Mouse (Mus musculus): ENCODE results near the gene Dnajc8. TPM values are rescaled to one million over a fixed set of nuclear protein-coding genes. Genes with fewer than 3 reads are reported as not detected.
"Not testable (repeated sequence)": the region's sequence is repeated elsewhere in the genome, so short reads cannot be mapped to it uniquely, and the experiment has no call there.

Dnajc8 gene
- polyA plus RNA-seq, 1 experiment from 2014 or later, result 194 TPM

- ATAC-seq (ENCODE audit: low FRiP score), result no peak
- H3K27ac ChIP-seq (ENCODE audit: low read depth, low read length), result no peak overlapping the region
- no peak overlapping the region for H3K4me3 ChIP-seq (ENCODE audit: low read depth, low read length)
- 68% methylated on average over 1 of the region's 1 CpGs for WGBS
- peaks cover 10% of the 10 kb centered on the region; the same call in 1 of the 2 replicates for H3K36me3 ChIP-seq (ENCODE audit: control insufficient read depth, insufficient read depth, low read length)
- no peak overlapping the region for H3K4me2 ChIP-seq (replicated peaks; ENCODE audit: low read depth, low read length)
- no peak overlapping the region for H3K9ac ChIP-seq (ENCODE audit: low read depth, low read length)
- no peaks in the 10 kb centered on the region for H3K27me3 ChIP-seq (ENCODE audit: control insufficient read depth, insufficient read depth, low read length)
- H3K4me1 ChIP-seq (replicated peaks; ENCODE audit: control insufficient read depth, insufficient read depth, low read length), result no peaks in the 10 kb centered on the region
- no peaks in the 10 kb centered on the region for H3K9me3 ChIP-seq (ENCODE audit: control insufficient read depth, low read length)
- no peak for DNase-seq (ENCODE audit: low spot score)
Measured at GRCm38 (mm10) chr4:132542724-132543123, 7.4 kb downstream of the Dnajc8 start.

GRCm38 (mm10) chr4:132545851-132546250, 10.5 kb downstream of the Dnajc8 start:
- Histone ChIP-seq H3K9ac (ENCODE audit: low read depth, low read length) (no peak overlapping the region), H3K9me3 (ENCODE audit: control insufficient read depth, low read length) (no peaks in the 10 kb centered on the region), H3K4me1 (replicated peaks; ENCODE audit: control insufficient read depth, insufficient read depth, low read length) (no peaks in the 10 kb centered on the region), H3K4me3 (ENCODE audit: low read depth, low read length) (no peak overlapping the region), H3K4me2 (replicated peaks; ENCODE audit: low read depth, low read length) (no peak overlapping the region), H3K27ac (ENCODE audit: low read depth, low read length) (no peak overlapping the region), H3K36me3 (ENCODE audit: control insufficient read depth, insufficient read depth, low read length) (peaks cover 20% of the 10 kb centered on the region; the same call in 1 of the 2 replicates), H3K27me3 (ENCODE audit: control insufficient read depth, insufficient read depth, low read length) (no peaks in the 10 kb centered on the region)
- WGBS, result 52% methylated on average over 8 of the region's 8 CpGs
- no peak for ATAC-seq (ENCODE audit: low FRiP score)
- DNase-seq (ENCODE audit: low spot score), result peak; percentile 79

GRCm38 (mm10) chr4:132554221-132554620, 18.9 kb downstream of the Dnajc8 start:
- Histone ChIP-seq H3K9ac (ENCODE audit: low read depth, low read length) (no peak overlapping the region), H3K4me2 (replicated peaks; ENCODE audit: low read depth, low read length) (no peak overlapping the region), H3K4me3 (ENCODE audit: low read depth, low read length) (no peak overlapping the region), H3K27me3 (ENCODE audit: control insufficient read depth, insufficient read depth, low read length) (no peaks in the 10 kb centered on the region), H3K4me1 (replicated peaks; ENCODE audit: control insufficient read depth, insufficient read depth, low read length) (no peaks in the 10 kb centered on the region), H3K27ac (ENCODE audit: low read depth, low read length) (no peak overlapping the region), H3K9me3 (ENCODE audit: control insufficient read depth, low read length) (no peaks in the 10 kb centered on the region), H3K36me3 (ENCODE audit: control insufficient read depth, insufficient read depth, low read length) (peaks cover 12% of the 10 kb centered on the region; the same call in 1 of the 2 replicates)
- 83% methylated on average over 5 of the region's 5 CpGs for WGBS
- DNase-seq (ENCODE audit: low spot score) (no peak), ATAC-seq (ENCODE audit: low FRiP score) (no peak)

GRCm38 (mm10) chr4:132554653-132555052, 19.3 kb downstream of the Dnajc8 start:
- Histone ChIP-seq H3K4me1 (replicated peaks; ENCODE audit: control insufficient read depth, insufficient read depth, low read length) (no peaks in the 10 kb centered on the region), H3K9me3 (ENCODE audit: control insufficient read depth, low read length) (no peaks in the 10 kb centered on the region), H3K9ac (ENCODE audit: low read depth, low read length) (no peak overlapping the region), H3K4me2 (replicated peaks; ENCODE audit: low read depth, low read length) (no peak overlapping the region), H3K36me3 (ENCODE audit: control insufficient read depth, insufficient read depth, low read length) (peaks cover 12% of the 10 kb centered on the region; the same call in 1 of the 2 replicates), H3K4me3 (ENCODE audit: low read depth, low read length) (no peak overlapping the region), H3K27me3 (ENCODE audit: control insufficient read depth, insufficient read depth, low read length) (no peaks in the 10 kb centered on the region), H3K27ac (ENCODE audit: low read depth, low read length) (no peak overlapping the region)
- DNase-seq (ENCODE audit: low spot score) (no peak), ATAC-seq (ENCODE audit: low FRiP score) (no peak)
- 86% methylated on average over 8 of the region's 8 CpGs for WGBS

- not testable (repeated sequence) for DNase-seq (ENCODE audit: low spot score); H3K27me3 ChIP-seq (ENCODE audit: control insufficient read depth, insufficient read depth, low read length); ATAC-seq (ENCODE audit: low FRiP score); H3K9me3 ChIP-seq (ENCODE audit: control insufficient read depth, low read length); H3K4me3 ChIP-seq (ENCODE audit: low read depth, low read length); H3K4me2 ChIP-seq (replicated peaks; ENCODE audit: low read depth, low read length); H3K27ac ChIP-seq (ENCODE audit: low read depth, low read length); H3K36me3 ChIP-seq (ENCODE audit: control insufficient read depth, insufficient read depth, low read length); H3K9ac ChIP-seq (ENCODE audit: low read depth, low read length); H3K4me1 ChIP-seq (replicated peaks; ENCODE audit: control insufficient read depth, insufficient read depth, low read length)
- 90% methylated on average over 7 of the region's 7 CpGs for WGBS
Measured at GRCm38 (mm10) chr4:132555550-132555949, 20.2 kb downstream of the Dnajc8 start.

GRCm38 (mm10) chr4:132563261-132563660, 27.9 kb downstream of the Dnajc8 start:
- Histone ChIP-seq H3K27ac (ENCODE audit: low read depth, low read length) (no peak overlapping the region), H3K4me1 (replicated peaks; ENCODE audit: control insufficient read depth, insufficient read depth, low read length) (no peaks in the 10 kb centered on the region), H3K36me3 (ENCODE audit: control insufficient read depth, insufficient read depth, low read length) (no peaks in the 10 kb centered on the region), H3K4me2 (replicated peaks; ENCODE audit: low read depth, low read length) (no peak overlapping the region), H3K9me3 (ENCODE audit: control insufficient read depth, low read length) (no peaks in the 10 kb centered on the region), H3K27me3 (ENCODE audit: control insufficient read depth, insufficient read depth, low read length) (no peaks in the 10 kb centered on the region), H3K9ac (ENCODE audit: low read depth, low read length) (no peak overlapping the region), H3K4me3 (ENCODE audit: low read depth, low read length) (no peak overlapping the region)
- DNase-seq (ENCODE audit: low spot score) (no peak), ATAC-seq (ENCODE audit: low FRiP score) (no peak)
- WGBS, result 72% methylated on average over 3 of the region's 3 CpGs

- ATAC-seq (ENCODE audit: low FRiP score) (no peak), DNase-seq (ENCODE audit: low spot score) (no peak)
- Histone ChIP-seq H3K4me1 (replicated peaks; ENCODE audit: control insufficient read depth, insufficient read depth, low read length) (no peaks in the 10 kb centered on the region), H3K4me2 (replicated peaks; ENCODE audit: low read depth, low read length) (no peak within 1 kb of the TSS), H3K4me3 (ENCODE audit: low read depth, low read length) (no peak within 1 kb of the TSS), H3K36me3 (ENCODE audit: control insufficient read depth, insufficient read depth, low read length) (no peaks in the 10 kb centered on the region), H3K9ac (ENCODE audit: low read depth, low read length) (no peak within 1 kb of the TSS), H3K27ac (ENCODE audit: low read depth, low read length) (no peak within 1 kb of the TSS), H3K27me3 (ENCODE audit: control insufficient read depth, insufficient read depth, low read length) (no peaks in the 10 kb centered on the region), H3K9me3 (ENCODE audit: control insufficient read depth, low read length) (no peaks in the 10 kb centered on the region)
- WGBS, result 37% methylated on average over 4 of the region's 4 CpGs
Measured at GRCm38 (mm10) chr4:132563965-132564364, 28.6 kb downstream of the Dnajc8 start, which contains the start of gene Ptafr. TSS of gene Ptafr (plus strand) at chr4:132564067.

GRCm38 (mm10) chr4:132565089-132565747, 29.9 kb downstream of the Dnajc8 start:
- ATAC-seq (ENCODE audit: low FRiP score) (no peak), DNase-seq (ENCODE audit: low spot score) (no peak)
- Histone ChIP-seq H3K27ac (ENCODE audit: low read depth, low read length) (no peak overlapping the region), H3K4me2 (replicated peaks; ENCODE audit: low read depth, low read length) (no peak overlapping the region), H3K36me3 (ENCODE audit: control insufficient read depth, insufficient read depth, low read length) (no peaks in the 10 kb centered on the region), H3K4me1 (replicated peaks; ENCODE audit: control insufficient read depth, insufficient read depth, low read length) (no peaks in the 10 kb centered on the region), H3K9me3 (ENCODE audit: control insufficient read depth, low read length) (no peaks in the 10 kb centered on the region), H3K9ac (ENCODE audit: low read depth, low read length) (no peak overlapping the region), H3K27me3 (ENCODE audit: control insufficient read depth, insufficient read depth, low read length) (no peaks in the 10 kb centered on the region), H3K4me3 (ENCODE audit: low read depth, low read length) (no peak overlapping the region)
- WGBS, result 84% methylated on average over 12 of the region's 12 CpGs

- no peaks in the 10 kb centered on the region for H3K36me3 ChIP-seq (ENCODE audit: control insufficient read depth, insufficient read depth, low read length)
- H3K27me3 ChIP-seq (ENCODE audit: control insufficient read depth, insufficient read depth, low read length), result no peaks in the 10 kb centered on the region
- ATAC-seq (ENCODE audit: low FRiP score), result no peak
- no peak overlapping the region for H3K4me3 ChIP-seq (ENCODE audit: low read depth, low read length)
- WGBS, result 68% methylated on average over 9 of the region's 9 CpGs
- no peaks in the 10 kb centered on the region for H3K4me1 ChIP-seq (replicated peaks; ENCODE audit: control insufficient read depth, insufficient read depth, low read length)
- H3K9me3 ChIP-seq (ENCODE audit: control insufficient read depth, low read length), result no peaks in the 10 kb centered on the region
- H3K4me2 ChIP-seq (replicated peaks; ENCODE audit: low read depth, low read length), result no peak overlapping the region
- no peak for DNase-seq (ENCODE audit: low spot score)
- no peak overlapping the region for H3K9ac ChIP-seq (ENCODE audit: low read depth, low read length)
- H3K27ac ChIP-seq (ENCODE audit: low read depth, low read length), result no peak overlapping the region
Measured at GRCm38 (mm10) chr4:132567361-132567779, 32.0 kb downstream of the Dnajc8 start.
